Mouse (Mus musculus) right cerebral cortex, adult 18-20 months (tissue): Measurements from ENCODE around the gene Lrguk.

Source experiments
- DNase-seq: peaks from one replicate; pipeline ENCODE4 v3.0.0; 2022; ENCODE audit warnings: mixed read lengths

Gene Lrguk

DNA sequence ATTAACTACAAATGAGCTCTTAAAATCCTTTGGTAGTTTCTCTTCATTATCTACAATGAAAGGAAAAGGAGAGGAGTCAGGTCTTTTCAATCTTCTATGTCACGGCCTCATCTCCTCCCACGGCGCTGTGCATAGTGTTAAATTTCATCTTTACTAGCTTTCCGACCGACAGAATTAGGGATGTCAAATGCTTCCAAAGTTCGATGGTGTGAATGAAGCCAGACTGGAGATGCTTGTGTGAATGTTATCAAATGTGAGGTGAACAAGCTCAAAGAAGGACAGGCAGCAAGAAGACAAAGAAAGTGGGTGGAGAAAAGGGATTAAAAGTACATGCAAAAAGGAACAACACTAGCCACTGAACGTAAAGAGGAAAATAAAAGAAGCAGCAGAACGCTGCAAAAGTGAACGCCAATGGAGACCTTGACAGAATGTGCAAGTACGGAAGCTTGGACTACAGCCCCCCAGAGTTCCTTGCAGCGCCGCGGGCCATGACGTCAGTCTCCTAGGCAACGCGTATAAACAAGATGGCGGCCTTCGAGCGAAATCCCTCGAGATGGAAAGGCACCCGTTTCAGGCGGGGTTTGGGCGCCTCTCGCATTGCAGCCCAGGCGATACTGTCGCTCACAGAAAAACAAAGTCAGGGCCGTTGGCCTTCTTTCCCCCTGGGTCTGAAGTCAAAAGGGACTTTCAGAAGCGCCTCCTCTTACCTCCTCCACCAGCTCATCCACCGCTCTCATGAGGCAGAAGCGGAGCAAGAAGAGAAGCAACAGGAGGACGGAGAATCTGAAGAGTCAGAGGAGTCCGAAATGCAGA lies at the start of gene Lrguk:
Lrguk (plus strand) TSS at position 516 of the 813 bp plus-strand sequence.
- peak; percentile 90 for DNase-seq

DNA sequence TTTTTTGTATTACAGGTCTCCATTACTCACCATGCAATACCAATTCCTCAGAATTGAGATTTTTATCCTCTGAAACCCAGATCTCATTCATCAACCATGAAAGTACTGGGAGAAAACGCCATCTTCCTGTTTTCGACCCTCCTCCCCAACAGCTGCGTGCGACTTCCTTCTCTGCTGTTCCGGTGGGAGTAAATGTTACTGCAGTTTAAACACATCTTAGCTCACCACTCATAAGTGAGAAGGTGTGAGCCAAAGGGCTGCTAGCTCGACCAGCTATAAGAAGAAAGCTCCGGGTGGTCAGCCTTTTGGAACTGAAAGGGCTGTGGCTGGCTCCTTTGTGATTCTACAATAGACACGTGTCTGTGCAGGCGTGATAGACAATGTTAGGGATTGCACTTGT lies 46.5 kb upstream of the Lrguk start:
- no peak for DNase-seq

DNA sequence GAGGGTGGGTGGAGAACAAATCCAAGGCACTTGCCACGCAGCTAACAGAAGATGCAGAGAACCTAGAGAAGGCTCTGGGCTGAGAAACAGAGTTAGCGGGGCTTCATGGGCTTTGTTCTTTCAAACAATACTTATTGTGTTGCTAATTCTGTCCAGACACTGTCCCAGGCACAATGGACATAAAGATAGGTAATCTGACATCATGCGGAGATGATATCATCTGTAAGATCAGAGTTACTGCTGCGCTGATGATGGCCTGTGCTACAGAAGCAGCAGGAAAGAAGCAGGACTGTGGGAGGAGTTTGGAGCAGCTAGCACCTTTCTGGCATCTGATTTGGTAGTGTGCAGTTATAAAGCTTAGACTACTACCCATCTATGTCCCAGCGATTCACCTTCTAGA lies 42.1 kb upstream of the Lrguk start:
- no peak for DNase-seq

DNA sequence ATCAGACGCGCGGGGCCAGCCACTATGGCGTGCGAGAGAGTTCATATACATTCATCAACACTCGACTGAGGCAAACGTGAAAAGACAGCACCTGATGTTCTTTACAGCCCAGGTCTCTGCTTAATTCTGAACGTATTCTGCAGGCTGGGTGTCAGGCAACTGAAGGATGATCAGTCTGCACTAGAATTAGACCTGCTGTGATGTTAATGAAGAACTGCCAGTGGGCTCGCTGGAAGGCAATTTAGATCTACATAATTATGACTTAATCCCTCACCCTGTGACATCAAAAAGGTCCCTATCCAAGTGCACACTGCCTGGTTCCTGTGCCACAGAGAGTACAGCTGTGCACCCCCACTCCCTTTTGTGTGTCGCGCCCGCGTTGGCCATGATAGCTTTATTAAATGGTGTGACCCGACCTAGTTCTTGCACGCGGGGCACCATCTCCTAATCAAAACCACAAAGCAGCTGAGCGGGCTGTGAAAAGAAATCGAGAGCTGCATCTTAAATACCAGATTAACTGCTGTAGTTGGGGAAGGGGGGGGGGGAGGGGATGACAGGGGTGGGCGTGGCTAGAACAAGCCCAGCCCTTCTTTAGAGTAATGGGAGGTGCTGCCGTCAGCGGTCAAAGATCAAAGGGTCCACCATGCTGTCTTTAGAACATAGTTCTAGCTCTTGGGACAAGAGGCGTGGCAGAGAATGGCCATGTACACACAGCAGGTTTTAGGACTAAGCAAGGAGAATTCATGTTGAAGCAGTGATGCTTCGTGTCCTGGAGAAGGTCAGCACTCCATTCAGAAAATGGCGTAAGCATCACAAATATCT lies 36.8 kb upstream of the Lrguk start:
- DNase-seq, result no peak

- no peak for DNase-seq
Observed at GRCm38 (mm10) chr6:33993842-33994241, 35.4 kb upstream of the Lrguk start.

DNA sequence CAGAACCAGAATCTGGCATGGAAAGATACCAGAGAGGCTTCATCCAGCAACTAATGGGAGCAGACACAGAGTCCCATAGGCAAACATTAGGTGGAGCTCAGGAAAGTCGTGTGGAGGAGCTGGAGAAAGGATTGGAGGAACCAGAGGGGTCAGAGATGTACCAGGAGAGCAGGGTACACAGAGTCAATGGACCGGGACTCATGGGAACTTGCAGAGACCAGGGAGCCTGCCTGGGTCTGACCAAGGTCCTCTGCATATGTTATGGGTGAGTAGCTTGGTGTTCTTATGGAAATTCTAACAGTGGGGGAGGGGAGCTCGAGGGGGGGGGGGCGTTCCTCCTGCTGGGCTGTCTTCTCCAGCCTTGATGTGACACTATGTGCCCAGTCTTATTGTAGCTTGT lies 30.7 kb upstream of the Lrguk start:
- DNase-seq, result no peak

GRCm38 (mm10) chr6:33999530-33999929 lies 29.7 kb upstream of the Lrguk start:
- no peak for DNase-seq

- DNase-seq, result no peak
Observed at GRCm38 (mm10) chr6:34000644-34001043, 28.6 kb upstream of the Lrguk start.

DNA sequence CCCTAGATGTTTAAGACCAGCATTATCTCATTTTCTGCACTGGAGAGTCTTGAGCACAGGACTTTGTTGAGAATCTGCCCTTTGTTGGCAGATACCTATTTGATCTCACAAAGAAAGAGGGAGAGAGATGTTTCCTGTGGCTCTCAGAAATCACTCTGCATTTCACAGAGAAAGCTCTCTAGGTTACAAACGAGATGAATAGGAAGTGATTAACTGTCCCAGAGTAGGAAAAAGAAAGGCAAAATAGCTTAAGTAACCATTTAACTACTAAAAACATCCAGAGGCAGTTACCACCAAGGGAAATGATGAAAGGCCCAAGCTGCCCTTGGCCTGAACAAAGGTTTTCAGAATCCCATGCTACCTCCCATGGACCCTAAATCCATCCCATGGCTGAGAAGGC lies 26.2 kb upstream of the Lrguk start:
- no peak for DNase-seq

DNA sequence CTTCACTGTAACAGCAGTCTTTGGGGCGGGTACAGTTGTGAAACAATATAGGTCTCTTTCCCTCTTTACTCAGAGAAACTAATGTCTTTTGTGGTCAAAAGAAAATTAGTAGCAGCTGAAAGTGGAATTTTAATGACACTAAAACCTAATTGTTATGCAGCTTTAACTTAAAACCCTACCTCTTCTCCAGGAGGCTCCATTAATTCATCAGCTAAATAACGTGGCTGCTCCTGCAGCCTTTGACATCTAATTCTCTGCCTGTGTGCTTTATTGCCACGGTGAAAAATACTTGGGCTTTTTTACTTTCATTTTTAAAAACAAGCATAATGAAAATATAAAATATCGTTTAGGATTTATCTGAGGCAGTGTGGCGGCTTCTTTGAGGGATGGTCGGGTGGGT lies 15.8 kb upstream of the Lrguk start:
- no peak for DNase-seq

DNA sequence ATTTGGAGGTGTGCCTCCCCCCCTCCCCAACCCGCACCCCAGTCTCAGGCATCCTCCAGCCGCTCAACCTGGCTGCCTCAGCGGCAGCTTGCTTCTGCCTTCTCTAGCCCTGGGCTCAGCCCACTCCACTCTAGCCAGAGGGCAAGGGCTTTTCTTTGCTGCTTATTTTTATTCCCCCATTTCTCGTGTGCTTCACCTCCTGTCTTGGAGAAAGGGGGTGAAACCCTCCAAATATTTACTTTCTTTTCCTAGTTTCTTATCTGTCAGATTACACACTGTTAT lies 439 bp downstream of the Lrguk start:
- no peak for DNase-seq

- no peak for DNase-seq
Observed at GRCm38 (mm10) chr6:34034096-34034495, 4.8 kb downstream of the Lrguk start.

- DNase-seq, result no peak
Observed at GRCm38 (mm10) chr6:34034577-34035461, 5.6 kb downstream of the Lrguk start.

- peak; percentile 80 for DNase-seq
Observed at GRCm38 (mm10) chr6:34040624-34041235, 11.5 kb downstream of the Lrguk start.

GRCm38 (mm10) chr6:34041589-34042280 lies 12.5 kb downstream of the Lrguk start:
- no peak for DNase-seq

DNA sequence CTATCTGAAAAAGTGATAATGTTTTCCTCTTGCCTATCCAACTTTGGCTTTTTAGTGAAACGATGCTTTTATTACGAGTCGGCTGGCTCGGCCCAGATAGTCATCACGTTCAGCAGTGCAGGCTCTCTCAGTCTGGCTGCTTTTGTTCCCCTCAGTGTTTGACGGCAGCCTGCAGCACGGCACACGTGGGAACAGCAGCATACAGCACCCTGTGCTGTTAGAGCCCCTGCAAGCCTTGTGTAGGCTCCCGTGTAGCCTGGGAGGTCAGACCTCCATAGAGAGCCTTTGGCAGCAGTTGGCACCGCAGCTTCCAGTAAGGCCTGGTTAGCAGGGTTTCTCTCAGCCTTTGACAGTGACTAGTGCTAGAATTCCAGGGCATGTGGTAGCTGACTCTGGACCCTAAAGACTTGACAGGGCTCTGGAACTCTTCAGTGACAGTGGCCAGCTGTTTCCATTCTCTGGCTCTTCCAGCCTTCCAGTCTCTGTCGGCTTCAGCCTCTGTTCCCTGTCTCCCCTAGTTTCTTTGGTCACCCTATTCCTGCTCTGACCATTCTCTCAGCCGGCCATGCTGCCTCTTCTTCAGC lies 15.1 kb downstream of the Lrguk start:
- no peak for DNase-seq

GRCm38 (mm10) chr6:34044846-34045540 lies 15.7 kb downstream of the Lrguk start:
- DNase-seq, result no peak

GRCm38 (mm10) chr6:34046551-34047186 lies 17.4 kb downstream of the Lrguk start:
- DNase-seq, result no peak

DNA sequence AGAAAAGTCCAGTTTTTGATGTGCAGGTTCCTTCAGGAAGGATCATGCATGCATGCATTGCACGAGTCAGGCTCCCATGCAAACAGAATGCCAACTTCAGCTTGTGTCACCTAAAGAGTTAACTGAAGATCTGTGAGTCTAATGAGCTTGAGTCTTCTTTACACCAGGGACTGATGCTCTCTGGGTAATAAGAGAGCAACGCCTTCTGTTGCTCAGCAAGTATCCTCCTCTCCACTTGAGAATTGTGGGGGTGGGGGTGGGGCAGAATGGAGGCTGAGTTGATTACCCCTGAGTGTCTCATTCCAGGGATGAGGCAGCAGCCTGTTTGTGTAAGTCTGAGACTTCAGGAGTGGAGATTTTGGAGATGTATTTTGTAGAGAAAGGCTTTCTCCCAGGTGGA lies 20.2 kb downstream of the Lrguk start:
- no peak for DNase-seq

- no peak for DNase-seq
Observed at GRCm38 (mm10) chr6:34059741-34060140, 30.5 kb downstream of the Lrguk start.

DNA sequence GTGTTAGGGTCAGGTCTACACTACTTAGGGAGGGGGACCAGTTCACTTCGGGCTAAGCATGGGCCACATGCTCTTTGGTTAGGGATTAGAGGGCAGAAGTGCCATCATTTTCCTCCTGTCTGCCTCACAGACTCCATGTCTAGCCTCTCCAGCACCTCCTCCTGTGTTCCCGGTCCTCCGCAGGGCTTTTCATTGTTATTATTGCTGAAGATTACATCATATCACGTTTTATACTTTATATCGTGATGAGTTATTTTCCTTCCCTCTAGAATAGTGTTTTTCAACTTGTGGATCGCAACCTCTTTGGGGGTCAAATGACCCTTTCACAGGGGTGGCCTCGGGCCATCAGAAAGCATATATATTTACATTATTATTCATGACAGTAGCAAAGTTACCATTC lies 37.5 kb downstream of the Lrguk start:
- no peak for DNase-seq
